Mouse (Mus musculus) gastrocnemius, postnatal 10 days (tissue): ENCODE results near the gene Fbxl5. TPM values are rescaled to one million over a fixed set of nuclear protein-coding genes. Genes with fewer than 3 reads are reported as not detected.
A peak's percentile ranks its signal among the peaks of the same experiment; 100 is the strongest.

Source experiments
- DNase-seq: peaks from one replicate; pipeline ENCODE4 v3.0.0; 2021; ENCODE audit warnings: mixed read lengths
- long read RNA-seq, 2 experiments: library from polyadenylated mRNA; stranded (forward); transcript quantifications; one replicate each; pipeline ENCODE4 v2.0.0; 2021
- total RNA-seq, 2 experiments: library from RNA; stranded (reverse); gene quantifications; 2 replicates each; pipeline ENCODE4 v1.2.3; 2021

Fbxl5 gene
- 10 to 100 TPM; 27.7 to 32.5 TPM for total RNA-seq
- long read RNA-seq, experiment 1, full-length matches to known transcripts, result 44 of 59 reads
- long read RNA-seq, experiment 1, partial matches to known transcripts, result 12 of 59 reads
- long read RNA-seq, experiment 1, other reads (novel, unspliced or antisense), result 3 of 59 reads
- long read RNA-seq, experiment 2, transcript Fbxl5-201 (11 exons, 2,858 nt), result major isoform, 34 of 47 reads
- long read RNA-seq, experiment 2, partial matches to known transcripts, result 8 of 47 reads
- long read RNA-seq, experiment 2, other reads (novel, unspliced or antisense), result 5 of 47 reads

DNA sequence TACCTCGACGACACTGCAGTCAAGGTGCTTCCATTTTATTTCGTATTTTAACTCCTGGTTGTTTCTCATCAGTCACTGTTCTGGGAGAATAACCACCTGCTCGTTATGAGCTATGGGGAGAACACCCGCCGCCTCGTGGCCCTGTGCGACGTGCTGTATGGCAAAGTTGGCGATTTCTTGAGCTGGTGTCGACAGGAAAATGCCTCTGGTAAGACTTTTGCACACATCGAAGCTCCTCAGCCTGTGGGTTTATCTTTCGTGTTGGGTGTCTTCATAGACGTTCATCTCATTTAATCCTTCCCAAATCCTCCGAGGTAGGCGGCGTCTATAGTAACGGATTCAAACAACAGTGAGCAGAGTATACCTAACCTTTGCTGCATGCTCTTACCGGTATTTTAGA lies at the start of gene Fbxl5:
Fbxl5 (minus strand) TSS at position 101 of the 400 bp plus-strand sequence.
- DNase-seq, result no peak

GRCm38 (mm10) chr5:43868711-43869600 lies 47.5 kb upstream of the Fbxl5 start:
- peak; percentile 29 for DNase-seq

DNA sequence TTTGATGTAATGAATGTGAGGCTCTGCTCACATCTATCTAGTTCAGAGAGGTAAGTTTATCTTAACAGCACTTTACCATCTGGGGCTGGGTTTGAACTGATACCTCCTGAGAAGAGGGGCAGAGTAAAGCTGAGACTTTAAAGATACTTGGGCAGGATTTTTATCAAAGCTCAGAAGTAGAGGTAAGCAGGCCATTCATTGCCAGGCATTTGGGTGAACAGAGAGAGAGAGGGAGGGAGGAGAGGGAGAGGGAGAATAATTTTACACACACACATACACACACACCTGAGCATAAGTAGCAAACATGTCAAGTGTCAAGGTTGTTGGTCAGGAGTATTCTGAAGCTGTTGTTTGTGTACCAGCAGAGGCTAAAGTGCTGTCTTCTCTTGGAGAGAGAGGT lies 46.8 kb upstream of the Fbxl5 start, which contains the start of gene Cd38:
Cd38 (plus strand) TSS at position 301 of the 400 bp plus-strand sequence.
- DNase-seq, result no peak

DNA sequence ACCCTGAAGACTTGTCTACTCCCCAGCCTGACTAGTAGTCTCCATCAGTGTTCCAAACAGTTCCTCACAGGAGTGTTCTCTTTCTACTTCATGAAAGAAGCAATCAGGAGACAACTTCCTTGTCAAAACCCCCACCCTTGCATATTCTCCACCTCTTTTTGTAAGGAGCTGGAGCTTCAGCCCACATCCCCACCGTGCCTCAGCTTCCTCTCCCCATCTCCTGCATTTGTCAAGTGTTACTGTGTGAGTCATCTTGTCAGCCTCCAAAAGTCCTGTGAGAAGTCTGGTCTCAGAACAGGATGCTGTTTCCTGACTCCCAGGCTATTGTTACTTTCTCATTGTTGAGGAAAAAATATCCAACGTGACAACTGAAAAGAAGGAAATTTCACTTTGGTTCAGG lies 43.9 kb upstream of the Fbxl5 start:
- DNase-seq, result no peak

GRCm38 (mm10) chr5:43863642-43864041 lies 42.2 kb upstream of the Fbxl5 start:
- no peak for DNase-seq

- no peak for DNase-seq
Observed at GRCm38 (mm10) chr5:43860670-43861431, 39.4 kb upstream of the Fbxl5 start.

DNA sequence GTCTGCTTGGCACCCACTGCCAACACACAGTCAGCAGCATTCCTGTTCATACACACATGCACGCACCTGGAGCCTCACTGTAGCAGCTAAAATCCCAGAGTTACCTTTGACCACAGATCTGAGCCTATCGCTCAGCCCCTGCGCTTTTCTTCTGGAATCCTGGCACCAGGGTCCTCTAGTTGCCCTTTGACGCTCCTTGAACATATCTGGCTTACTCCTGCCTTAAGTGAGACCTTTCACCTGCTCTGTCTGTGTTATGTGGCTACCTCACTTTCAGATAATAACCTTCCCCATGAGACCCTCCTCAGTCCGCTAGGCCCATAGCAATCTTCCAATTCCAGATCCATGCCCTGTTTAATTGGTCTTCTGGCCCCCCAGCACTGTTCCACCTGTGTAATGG lies 38.7 kb upstream of the Fbxl5 start:
- no peak for DNase-seq

DNA sequence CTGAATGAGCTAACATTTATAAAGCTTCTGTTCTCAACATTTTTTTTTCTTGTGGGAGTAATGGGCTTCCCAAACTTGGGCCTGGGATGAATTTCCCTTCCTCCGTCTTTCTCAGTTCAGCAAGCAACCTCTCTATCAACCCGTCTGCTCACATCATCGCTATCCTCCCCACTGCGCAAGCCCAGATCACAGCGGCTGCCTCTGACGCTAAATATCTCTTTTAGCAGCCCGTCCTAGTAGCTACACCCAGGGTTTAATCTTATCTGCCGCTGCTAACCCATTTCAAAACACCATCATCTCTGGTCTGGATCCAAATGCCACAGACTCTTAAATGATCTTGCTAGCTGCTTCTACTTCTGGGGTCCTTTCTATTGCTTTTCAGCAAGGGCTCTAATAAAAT lies 38.2 kb upstream of the Fbxl5 start:
- no peak for DNase-seq

- no peak for DNase-seq
Observed at GRCm38 (mm10) chr5:43855769-43856168, 34.3 kb upstream of the Fbxl5 start.

DNA sequence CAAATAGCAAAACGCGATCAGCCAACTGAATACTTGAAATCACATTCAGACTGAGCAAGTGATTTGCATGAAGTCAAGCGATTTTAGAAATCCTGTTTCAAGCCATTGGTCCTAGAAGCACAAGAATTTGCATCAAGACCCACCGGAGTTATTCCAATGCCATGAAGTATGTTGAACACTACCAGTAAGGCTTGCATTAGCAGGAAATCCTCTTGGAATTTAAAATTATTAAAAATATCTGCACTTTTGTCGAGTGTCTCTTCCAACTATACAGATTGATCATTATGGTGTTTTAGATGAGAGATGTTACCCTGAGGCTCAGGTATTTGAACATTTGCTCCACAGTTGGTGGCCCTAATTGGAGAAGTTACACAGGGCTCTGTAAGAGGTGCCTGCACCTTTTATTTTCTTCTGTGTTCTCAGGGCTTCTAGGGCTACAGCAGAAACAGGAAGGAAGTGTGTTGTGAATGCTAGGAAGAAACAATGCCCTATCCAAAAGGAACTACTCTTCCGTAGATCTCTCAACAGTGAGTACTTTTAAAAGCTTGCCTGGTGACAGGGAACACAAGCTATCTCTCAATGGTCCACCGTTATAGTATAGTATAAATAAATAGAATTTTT lies 32.5 kb upstream of the Fbxl5 start:
- DNase-seq, result no peak

DNA sequence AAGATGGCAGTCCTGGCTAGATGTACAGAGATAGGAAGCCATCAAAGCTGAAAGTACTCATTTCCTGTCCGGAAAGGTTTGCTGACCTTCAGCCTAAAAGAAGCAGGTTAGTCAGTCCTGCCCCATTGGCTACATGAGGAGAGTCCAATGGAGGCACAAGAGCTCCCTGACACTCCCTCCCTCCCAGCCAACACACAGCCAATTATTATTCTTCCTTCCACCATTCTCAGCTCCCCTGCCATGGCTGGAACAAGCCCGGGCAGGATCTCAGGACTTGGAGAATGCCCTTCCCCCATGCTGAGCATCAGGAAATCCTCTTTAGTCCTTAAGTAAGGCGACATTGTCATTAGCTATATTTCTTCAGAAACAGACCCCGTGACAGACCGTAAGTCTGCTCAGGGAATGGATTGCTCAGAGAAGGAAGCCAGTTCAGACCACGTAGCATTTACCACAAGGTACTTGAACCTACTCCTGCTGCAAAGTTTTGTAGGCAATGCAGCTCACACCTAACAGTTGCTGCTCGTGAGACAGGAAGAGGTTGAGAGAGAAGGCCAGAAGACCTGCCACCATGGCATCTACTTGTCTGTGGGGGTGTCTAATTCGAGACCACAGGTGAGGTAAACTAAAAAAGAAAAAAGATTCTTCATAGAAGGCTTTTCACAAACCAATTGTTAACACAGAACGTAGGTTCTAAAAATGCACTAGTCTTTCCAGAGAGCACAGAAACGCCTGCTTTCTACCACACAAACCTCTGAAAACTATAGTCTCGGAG lies 31.8 kb upstream of the Fbxl5 start:
- no peak for DNase-seq

GRCm38 (mm10) chr5:43848275-43848674 lies 26.8 kb upstream of the Fbxl5 start:
- no peak for DNase-seq

DNA sequence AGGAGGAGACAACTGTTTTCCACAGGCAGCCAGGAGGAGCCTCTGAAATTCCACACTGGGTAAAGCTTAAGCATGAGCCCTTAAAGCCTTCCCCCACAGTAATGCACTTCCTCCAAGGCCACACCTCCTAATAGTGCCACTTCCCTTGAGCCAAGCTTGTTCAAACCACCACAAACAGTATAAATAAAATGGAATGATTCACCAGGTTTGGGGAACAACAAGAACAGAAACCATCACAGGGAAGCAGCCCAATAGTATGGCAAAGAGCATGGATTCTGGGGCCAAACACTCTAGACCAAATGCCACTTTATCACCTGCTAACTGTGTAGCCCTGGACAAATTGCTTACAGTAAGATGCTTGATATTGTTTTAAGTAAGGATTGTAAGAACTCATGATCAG lies 26.1 kb upstream of the Fbxl5 start:
- no peak for DNase-seq

DNA sequence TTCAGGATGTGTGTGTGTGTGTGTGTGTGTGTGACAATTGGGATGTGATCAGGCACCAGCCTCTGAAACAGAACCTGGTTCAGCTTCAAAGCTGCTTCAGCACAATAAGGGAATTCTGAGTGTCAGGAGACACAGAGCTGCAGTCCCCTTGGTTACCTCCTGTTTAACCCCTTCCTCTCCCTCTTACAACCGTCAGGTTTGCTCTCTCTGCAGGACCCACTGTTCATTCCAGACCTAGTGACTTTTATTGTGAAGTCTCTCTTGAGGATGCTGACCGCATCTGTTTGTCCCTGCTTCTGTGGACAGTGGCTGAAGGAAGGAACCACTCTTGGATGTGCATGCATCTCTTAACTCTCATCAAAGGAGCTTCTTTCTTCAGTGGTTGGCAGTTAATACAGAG lies 24.8 kb upstream of the Fbxl5 start:
- DNase-seq, result no peak

- DNase-seq, result no peak
Observed at GRCm38 (mm10) chr5:43845646-43846045, 24.2 kb upstream of the Fbxl5 start.

DNA sequence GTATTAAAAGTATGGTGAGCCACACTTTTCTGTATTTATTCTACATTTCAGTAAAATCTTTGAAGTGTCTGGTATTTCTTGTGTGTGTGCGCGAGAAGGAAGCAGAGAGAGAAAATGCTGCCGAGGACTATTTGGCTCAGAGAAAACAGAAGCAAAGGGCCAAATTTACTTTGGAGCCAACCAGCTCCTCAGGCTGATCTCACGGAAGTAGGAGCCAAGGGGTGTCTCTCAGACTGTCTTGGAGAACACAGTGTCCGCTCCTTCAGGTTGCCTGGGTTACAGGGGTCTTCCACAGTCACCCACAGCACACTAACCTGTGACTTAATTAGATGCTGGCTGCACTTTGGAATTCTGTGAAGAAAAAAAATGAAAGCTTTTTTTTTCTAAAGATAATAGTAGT lies 23.6 kb upstream of the Fbxl5 start:
- no peak for DNase-seq

GRCm38 (mm10) chr5:43842576-43843155 lies 21.2 kb upstream of the Fbxl5 start:
- no peak for DNase-seq

- no peak for DNase-seq
Observed at GRCm38 (mm10) chr5:43842011-43842285, 20.5 kb upstream of the Fbxl5 start.

DNA sequence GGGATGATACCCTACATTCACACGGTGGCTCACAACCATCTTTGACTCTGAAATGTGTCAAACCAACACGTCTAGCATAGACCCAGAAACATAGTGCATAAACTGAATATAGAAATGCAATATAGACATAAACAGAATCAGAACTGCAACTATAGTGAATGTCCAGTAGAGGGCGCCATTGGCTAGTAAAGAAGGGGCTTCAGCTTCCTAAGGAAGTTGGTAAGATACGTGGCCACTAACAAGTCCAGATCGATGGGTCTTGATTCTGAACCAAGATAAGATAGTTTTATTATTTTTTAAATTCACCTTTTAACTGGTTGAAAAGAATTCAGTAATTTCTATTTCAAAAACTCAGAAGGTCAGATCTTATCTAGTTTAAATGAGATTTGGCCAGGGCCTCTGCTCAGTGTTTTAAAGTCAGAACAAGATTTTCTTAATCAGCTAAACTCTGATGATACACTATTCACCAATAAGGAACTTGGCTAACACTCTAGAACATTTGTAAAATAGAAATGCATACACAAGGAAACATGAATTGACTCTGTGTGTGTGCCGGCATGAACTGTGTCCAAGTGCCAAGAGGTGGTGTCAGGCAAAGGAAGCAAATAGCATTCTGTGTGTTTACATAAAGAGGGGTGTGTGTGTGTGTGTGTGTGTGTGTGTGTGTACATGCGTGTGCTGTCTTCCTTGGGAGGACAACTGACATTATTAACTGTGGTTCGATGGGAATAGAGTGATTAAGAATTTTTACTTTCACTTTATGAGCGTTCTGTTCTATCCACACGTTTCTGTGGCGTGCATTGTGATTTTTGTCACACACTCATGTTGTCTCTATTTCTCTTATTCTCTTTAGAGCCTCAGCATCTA lies 19.9 kb upstream of the Fbxl5 start:
- peak; percentile 37 for DNase-seq

GRCm38 (mm10) chr5:43837372-43837771 lies 15.9 kb upstream of the Fbxl5 start:
- DNase-seq, result peak; percentile 42
